Mouse (Mus musculus): ENCODE data around the gene Accs. TPM values are rescaled to one million over a fixed set of nuclear protein-coding genes. Genes with fewer than 3 reads are reported as not detected.

Accs gene
- total RNA-seq, 1 experiment = 5.5 TPM

DNA sequence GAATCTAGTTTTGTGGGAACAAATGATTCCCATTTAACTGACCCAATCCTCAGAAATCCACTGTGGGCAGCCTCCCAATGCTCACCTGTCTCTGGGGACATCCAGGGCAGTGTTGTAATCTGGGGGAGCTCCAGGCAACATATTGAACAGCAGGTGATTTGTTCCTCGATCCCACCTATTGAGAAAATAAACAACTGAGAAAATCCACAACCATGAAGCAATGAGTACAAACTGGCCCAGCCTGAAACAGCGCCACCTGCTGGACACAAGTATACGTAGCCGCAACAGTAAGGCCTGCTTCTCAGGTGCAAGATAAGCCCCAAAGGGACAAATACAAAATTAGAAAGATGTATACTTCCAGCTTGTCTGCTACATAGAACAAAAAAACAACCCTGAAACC is 37.9 kb downstream of the Accs start:
- H3K36me3 ChIP-seq (ENCODE audit: control insufficient read depth, insufficient read depth, low read length, poor library complexity, severe bottlenecking) = peaks cover 13% of the 10 kb centered on the region; the same call in 1 of the 2 replicates
- no peak overlapping the region for H3K4me3 ChIP-seq (ENCODE audit: insufficient read depth in 1 of 2, low read depth in 1 of 2, low read length in 2 of 2, poor library complexity in 1 of 2, severe bottlenecking in 1 of 2)
- H3K9me3 ChIP-seq (ENCODE audit: control insufficient read depth, insufficient read depth, low read depth, low read length) = no peaks in the 10 kb centered on the region
- peaks cover 0 to 5% of the 10 kb centered on the region in 2 experiments; a peak in 1 of 4 replicates for H3K4me1 ChIP-seq (ENCODE audit: control insufficient read depth in 2 of 2, insufficient read depth in 2 of 2, low read length in 2 of 2, poor library complexity in 1 of 2)
- H3K27ac ChIP-seq (ENCODE audit: insufficient read depth, low read depth, low read length, poor library complexity, severe bottlenecking) = no peak overlapping the region
- in situ Hi-C loops (cut with MboI; ENCODE audit: low sequenced_read_pairs in 2 of 2, unreplicated experiment in 2 of 2) = no loop called here
- no peak overlapping the region for H3K9ac ChIP-seq (ENCODE audit: insufficient read depth, low read depth, low read length, poor library complexity, severe bottlenecking)
- TF ChIP-seq ZC3H11A (IDR thresholded peaks at IDR 0.05; ENCODE audit: borderline replicate concordance, low read depth, low read length) (no peak), ZNF384 (IDR thresholded peaks at IDR 0.05; ENCODE audit: low read depth, low read length) (no peak), MAFK (IDR thresholded peaks at IDR 0.05; ENCODE audit: insufficient read depth, low read depth, low read length) (no peak), CHD2 (IDR thresholded peaks at IDR 0.05; ENCODE audit: low read depth, low read length) (no peak), HCFC1 (IDR thresholded peaks at IDR 0.05; ENCODE audit: borderline replicate concordance, insufficient read depth, low read length) (no peak)
- peak; percentile 60 for DNase-seq (ENCODE audit: low read depth, low spot score)

DNA sequence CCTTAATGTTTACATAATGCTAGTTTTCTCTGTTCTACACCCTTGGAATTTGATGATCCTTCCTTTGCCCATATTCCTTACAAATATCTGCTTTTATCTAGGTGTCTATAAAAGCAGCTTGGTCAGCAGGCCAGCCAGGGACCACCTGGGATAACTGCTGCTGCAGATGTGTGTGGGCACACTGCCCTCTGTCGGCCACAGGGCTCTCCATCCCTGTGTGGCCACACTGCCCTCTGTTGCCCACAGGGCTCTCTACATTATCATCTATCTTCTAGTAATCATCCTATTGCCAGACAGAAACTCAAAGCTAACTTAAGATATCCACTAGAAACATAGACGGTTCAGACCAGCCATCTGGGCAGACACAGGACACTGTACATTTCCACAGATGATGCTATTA is 39.8 kb downstream of the Accs start:
- Histone ChIP-seq H3K9ac (ENCODE audit: insufficient read depth, low read depth, low read length, poor library complexity, severe bottlenecking) (no peak overlapping the region), H3K36me3 (ENCODE audit: control insufficient read depth, insufficient read depth, low read length, poor library complexity, severe bottlenecking) (peaks cover 16% of the 10 kb centered on the region; the same call in 1 of the 2 replicates), H3K9me3 (ENCODE audit: control insufficient read depth, insufficient read depth, low read depth, low read length) (no peaks in the 10 kb centered on the region), H3K4me1 (ENCODE audit: control insufficient read depth in 2 of 2, insufficient read depth in 2 of 2, low read length in 2 of 2, poor library complexity in 1 of 2) (peaks cover 0 to 5% of the 10 kb centered on the region in 2 experiments; a peak in 1 of 4 replicates), H3K4me3 (ENCODE audit: insufficient read depth in 1 of 2, low read depth in 1 of 2, low read length in 2 of 2, poor library complexity in 1 of 2, severe bottlenecking in 1 of 2) (no peak overlapping the region), H3K27ac (ENCODE audit: insufficient read depth, low read depth, low read length, poor library complexity, severe bottlenecking) (no peak overlapping the region)
- no peak for DNase-seq (ENCODE audit: low read depth, low spot score)
- in situ Hi-C loops (cut with MboI; ENCODE audit: low sequenced_read_pairs in 2 of 2, unreplicated experiment in 2 of 2) = no loop called here
- TF ChIP-seq ZC3H11A (IDR thresholded peaks at IDR 0.05; ENCODE audit: borderline replicate concordance, low read depth, low read length) (no peak), CHD2 (IDR thresholded peaks at IDR 0.05; ENCODE audit: low read depth, low read length) (no peak), HCFC1 (IDR thresholded peaks at IDR 0.05; ENCODE audit: borderline replicate concordance, insufficient read depth, low read length) (no peak), MAFK (IDR thresholded peaks at IDR 0.05; ENCODE audit: insufficient read depth, low read depth, low read length) (no peak), ZNF384 (IDR thresholded peaks at IDR 0.05; ENCODE audit: low read depth, low read length) (no peak)

DNA sequence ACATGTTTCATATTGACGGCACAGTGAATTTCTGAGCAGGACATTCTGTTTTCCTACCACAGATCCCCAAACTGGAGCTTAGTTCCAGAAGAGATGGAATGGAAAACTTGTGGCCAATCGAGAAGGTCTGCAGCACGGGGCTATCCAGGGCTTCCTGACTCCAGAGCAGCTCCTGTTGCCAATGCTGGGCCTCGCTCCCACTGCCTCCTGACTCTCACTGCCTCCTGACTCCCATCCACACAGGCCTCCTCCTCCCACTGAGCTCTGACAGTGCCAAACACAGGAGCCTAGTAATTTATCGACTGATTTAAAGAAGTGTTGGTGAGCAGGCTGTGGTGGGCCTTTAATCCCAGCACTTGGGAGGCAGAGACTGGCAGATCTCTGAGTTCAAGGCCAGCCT is 41.7 kb downstream of the Accs start:
- TF ChIP-seq MAFK (IDR thresholded peaks at IDR 0.05; ENCODE audit: insufficient read depth, low read depth, low read length) (no peak), CHD2 (IDR thresholded peaks at IDR 0.05; ENCODE audit: low read depth, low read length) (no peak), ZNF384 (IDR thresholded peaks at IDR 0.05; ENCODE audit: low read depth, low read length) (no peak), HCFC1 (IDR thresholded peaks at IDR 0.05; ENCODE audit: borderline replicate concordance, insufficient read depth, low read length) (no peak), ZC3H11A (IDR thresholded peaks at IDR 0.05; ENCODE audit: borderline replicate concordance, low read depth, low read length) (no peak)
- Histone ChIP-seq H3K9me3 (ENCODE audit: control insufficient read depth, insufficient read depth, low read depth, low read length) (no peaks in the 10 kb centered on the region), H3K9ac (ENCODE audit: insufficient read depth, low read depth, low read length, poor library complexity, severe bottlenecking) (no peak overlapping the region), H3K36me3 (ENCODE audit: control insufficient read depth, insufficient read depth, low read length, poor library complexity, severe bottlenecking) (peaks cover 18% of the 10 kb centered on the region; the same call in 1 of the 2 replicates), H3K4me3 (ENCODE audit: insufficient read depth in 1 of 2, low read depth in 1 of 2, low read length in 2 of 2, poor library complexity in 1 of 2, severe bottlenecking in 1 of 2) (no peak overlapping the region), H3K4me1 (ENCODE audit: control insufficient read depth in 2 of 2, insufficient read depth in 2 of 2, low read length in 2 of 2, poor library complexity in 1 of 2) (0 out of 4 replicates have a peak, but pooled peaks cover 0 to under 1% of the 10 kb centered on the region in 2 experiments), H3K27ac (ENCODE audit: insufficient read depth, low read depth, low read length, poor library complexity, severe bottlenecking) (no peak overlapping the region)
- DNase-seq (ENCODE audit: low read depth, low spot score) = no peak
- in situ Hi-C loops (cut with MboI; ENCODE audit: low sequenced_read_pairs in 2 of 2, unreplicated experiment in 2 of 2) = no loop called here

- no peak overlapping the region for H3K4me3 ChIP-seq (ENCODE audit: insufficient read depth in 1 of 2, low read depth in 1 of 2, low read length in 2 of 2, poor library complexity in 1 of 2, severe bottlenecking in 1 of 2)
- no peaks in the 10 kb centered on the region for H3K4me1 ChIP-seq (ENCODE audit: control insufficient read depth in 2 of 2, insufficient read depth in 2 of 2, low read length in 2 of 2, poor library complexity in 1 of 2)
- in situ Hi-C loops (cut with MboI; ENCODE audit: low sequenced_read_pairs in 2 of 2, unreplicated experiment in 2 of 2) = no loop called here
- H3K9me3 ChIP-seq (ENCODE audit: control insufficient read depth, insufficient read depth, low read depth, low read length) = no peaks in the 10 kb centered on the region
- DNase-seq (ENCODE audit: low read depth, low spot score) = no peak
- H3K9ac ChIP-seq (ENCODE audit: insufficient read depth, low read depth, low read length, poor library complexity, severe bottlenecking) = no peak overlapping the region
- peaks cover 18% of the 10 kb centered on the region; the same call in 1 of the 2 replicates for H3K36me3 ChIP-seq (ENCODE audit: control insufficient read depth, insufficient read depth, low read length, poor library complexity, severe bottlenecking)
- no peak overlapping the region for H3K27ac ChIP-seq (ENCODE audit: insufficient read depth, low read depth, low read length, poor library complexity, severe bottlenecking)
- TF ChIP-seq ZNF384 (IDR thresholded peaks at IDR 0.05; ENCODE audit: low read depth, low read length) = no peak
- TF ChIP-seq HCFC1 (IDR thresholded peaks at IDR 0.05; ENCODE audit: borderline replicate concordance, insufficient read depth, low read length) = no peak
- TF ChIP-seq CHD2 (IDR thresholded peaks at IDR 0.05; ENCODE audit: low read depth, low read length) = no peak
- no peak for TF ChIP-seq ZC3H11A (IDR thresholded peaks at IDR 0.05; ENCODE audit: borderline replicate concordance, low read depth, low read length)
- TF ChIP-seq MAFK (IDR thresholded peaks at IDR 0.05; ENCODE audit: insufficient read depth, low read depth, low read length) = no peak
Measured at GRCm38 (mm10) chr2:93807440-93807839, 42.3 kb downstream of the Accs start.
